Mouse (Mus musculus) lung, postnatal 10 days (tissue): Measurements from ENCODE around the gene Tada2a.

Experiments
- DNase-seq: peaks from one replicate; pipeline ENCODE4 v3.0.0; 2021

Tada2a gene

GRCm38 (mm10) chr11:84128943-84129798 lies at the start of gene Tada2a, which contains the start of gene Acaca:
Gene Tada2a, minus strand, starts transcription at chr11:84129600.
Gene Acaca, plus strand, starts transcription at chr11:84129672.
- DNase-seq, result peak; percentile 79

DNA sequence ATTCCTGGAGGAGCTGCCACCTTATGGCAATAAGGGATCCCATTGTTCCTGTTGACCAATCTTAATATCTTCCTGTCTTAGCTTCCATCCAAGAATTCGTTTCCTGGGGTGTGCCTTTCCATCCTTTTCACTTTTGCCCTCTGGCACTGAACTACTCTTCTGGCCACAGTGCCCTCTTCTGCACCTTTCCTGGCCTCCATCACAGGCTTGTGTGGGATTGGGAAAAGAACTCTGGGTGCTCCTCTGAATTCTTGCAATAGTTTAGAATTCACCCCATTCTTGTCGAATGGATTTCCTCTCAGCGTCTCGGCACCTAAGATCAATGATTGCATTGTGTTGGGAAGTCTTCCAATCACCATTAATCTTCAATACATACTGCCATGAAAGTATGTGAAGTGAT lies 49.2 kb upstream of the Tada2a start:
- no peak for DNase-seq

DNA sequence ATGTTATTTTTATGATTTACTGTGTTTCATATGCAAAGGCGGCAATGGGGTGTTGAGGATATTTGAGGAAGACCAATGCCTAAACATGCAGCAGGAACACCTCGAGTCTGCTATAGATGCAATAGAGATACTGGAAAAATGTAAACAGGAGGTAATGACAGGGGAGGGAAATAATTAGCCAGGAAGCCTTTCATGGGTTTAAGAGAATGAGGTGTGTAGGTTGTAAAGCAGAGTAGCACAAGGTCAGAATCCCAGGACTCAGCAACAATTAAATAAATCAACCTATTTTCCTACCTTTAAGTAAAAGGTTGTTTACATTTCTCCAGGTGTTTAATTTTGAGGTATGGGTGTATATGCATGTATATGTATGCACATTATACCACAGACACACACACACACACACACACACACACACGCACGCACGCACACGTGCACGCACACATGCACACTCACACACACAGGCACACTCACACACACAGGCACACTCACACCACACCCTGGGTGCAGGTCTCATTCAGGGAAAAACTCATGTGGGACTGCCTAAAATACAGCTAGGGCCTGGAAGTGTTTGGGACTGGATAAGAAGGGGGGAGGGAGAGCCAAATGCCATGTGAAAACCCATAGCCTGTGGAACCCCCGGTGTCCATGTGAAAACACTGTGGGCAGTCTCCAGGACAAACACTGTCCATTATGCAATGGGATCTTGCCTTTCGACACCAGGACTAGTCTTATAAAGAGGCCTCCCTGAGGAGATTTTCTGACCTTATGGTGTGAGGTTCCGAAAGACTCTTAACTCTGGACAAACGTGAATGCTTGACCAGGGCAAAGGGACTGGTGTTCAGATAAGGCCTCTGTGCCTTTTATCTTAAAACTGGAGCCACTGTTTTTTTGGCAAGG lies 43.4 kb upstream of the Tada2a start:
- DNase-seq, result no peak

DNA sequence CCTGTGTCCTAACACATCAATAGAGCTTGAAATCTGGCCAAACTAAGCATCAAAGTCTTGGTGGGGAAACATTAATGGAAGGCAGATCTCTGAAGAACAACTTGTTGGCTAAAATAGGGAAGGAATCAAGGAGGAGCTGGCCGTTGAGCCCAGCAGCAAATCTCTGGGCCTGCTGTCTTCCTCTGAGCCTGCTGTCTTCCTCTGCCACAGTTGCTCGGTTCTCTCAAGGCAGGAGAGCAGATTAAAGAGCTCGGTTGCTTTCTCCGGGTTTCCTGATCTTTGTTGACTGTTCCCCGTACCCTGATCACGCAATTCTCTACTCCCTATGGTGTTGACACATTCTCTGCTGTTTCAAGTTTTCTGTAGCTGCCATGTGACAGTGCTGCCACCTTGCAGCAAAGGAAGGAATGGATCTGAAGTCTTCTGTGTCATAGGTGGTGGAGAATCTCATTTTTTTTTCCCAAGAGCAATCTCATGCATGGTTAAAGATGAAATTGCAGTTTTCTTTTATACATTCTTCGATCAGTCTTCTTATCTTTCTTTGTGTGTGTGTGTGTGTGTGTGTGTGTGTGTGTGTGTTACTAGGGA lies 39.4 kb upstream of the Tada2a start:
- peak; percentile 79 for DNase-seq

DNA sequence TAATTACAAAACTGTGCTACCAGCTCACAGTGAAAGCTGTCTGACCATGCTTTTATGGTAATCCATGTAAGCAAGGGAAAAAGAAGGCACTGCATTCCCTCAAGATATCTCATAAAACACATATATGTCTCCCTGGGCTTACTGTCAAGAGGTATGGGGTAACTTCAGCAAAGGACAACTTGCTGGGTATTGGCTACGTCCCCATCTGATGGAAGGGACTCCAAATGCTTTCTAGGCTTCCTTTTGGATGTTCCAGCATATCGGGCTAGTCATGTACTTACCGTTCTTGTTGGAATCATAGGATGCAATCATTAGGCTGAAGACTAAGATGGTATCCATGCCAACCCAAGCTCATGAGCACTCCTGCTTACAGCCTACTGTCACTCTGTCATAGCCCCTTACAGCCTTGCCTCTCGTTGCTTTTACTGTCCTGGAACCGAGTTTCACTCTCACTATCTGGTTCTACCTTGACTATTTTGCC lies 37.7 kb upstream of the Tada2a start, which contains the start of gene Gm11437:
Gm11437 (minus strand) TSS at position 431 of the 481 bp plus-strand sequence.
- DNase-seq, result no peak

GRCm38 (mm10) chr11:84164561-84164960 lies 35.2 kb upstream of the Tada2a start:
- no peak for DNase-seq

GRCm38 (mm10) chr11:84164123-84164522 lies 34.7 kb upstream of the Tada2a start:
- no peak for DNase-seq

- no peak for DNase-seq
Observed at GRCm38 (mm10) chr11:84156535-84157262, 27.3 kb upstream of the Tada2a start.

DNA sequence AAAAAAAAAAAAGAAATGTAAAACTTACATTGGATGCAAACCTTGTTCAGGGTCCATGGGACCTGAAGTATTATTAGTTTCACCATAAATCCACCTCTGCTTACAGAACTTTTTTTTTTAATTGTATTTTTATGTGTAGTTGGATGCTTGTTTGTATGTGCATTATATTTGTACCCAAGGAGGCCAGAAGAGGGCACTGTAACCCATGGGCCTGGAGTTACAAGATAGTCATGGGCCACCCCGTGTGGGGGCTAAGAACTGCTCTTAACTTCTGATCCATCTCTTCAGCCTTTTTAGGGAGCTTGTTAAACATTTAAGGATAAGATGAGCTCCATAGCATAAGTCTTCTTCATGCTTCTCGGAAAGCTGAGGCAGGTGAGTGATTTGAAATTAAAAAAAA lies 21.5 kb upstream of the Tada2a start:
- DNase-seq, result peak; percentile 28

GRCm38 (mm10) chr11:84146081-84146480 lies 16.7 kb upstream of the Tada2a start:
- DNase-seq, result no peak

- DNase-seq, result no peak
Observed at GRCm38 (mm10) chr11:84145201-84145798, 15.9 kb upstream of the Tada2a start.

GRCm38 (mm10) chr11:84141752-84142151 lies 12.4 kb upstream of the Tada2a start:
- DNase-seq, result peak; percentile 73

DNA sequence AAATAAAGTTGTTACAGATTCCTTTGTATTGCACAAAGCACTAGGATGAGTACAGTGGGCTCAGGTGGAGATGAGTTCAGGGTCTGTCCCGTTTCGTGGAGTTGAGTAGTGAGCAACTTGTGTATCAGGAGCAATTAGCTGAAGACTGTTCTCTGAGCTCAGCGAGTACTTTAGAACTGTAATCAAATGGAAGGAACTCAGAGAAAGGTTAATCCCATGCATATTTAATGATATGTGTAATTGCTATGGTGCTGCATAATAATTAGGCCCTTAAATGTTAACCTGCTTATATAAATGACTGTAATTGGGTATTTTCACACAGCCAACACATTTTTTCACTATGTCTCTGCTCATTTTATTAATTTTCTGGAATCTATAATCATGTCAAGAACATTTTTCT lies 7.1 kb upstream of the Tada2a start:
- DNase-seq, result no peak

GRCm38 (mm10) chr11:84134331-84134860 lies 5.0 kb upstream of the Tada2a start:
- DNase-seq, result no peak

- no peak for DNase-seq
Observed at GRCm38 (mm10) chr11:84129799-84130185, 392 bp upstream of the Tada2a start.

DNA sequence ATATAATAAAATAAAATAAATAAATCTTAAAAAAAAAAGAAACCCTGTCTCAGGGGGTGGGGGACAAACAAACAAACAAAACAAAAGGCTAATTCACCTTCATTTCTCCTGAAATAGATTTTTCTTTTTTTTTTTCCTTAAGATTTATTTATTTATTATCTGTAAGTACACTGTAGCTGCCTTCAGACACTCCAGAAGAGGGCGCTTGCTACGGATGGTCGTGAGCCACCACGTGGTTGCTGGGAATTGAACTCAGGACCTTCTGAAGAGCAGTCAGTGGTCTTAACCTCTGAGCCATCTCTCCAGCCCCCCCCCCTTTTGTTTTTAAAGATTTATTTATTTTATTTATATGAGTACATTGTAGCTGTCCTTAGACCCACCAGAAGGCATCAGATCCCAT lies 1.4 kb downstream of the Tada2a start:
- DNase-seq, result peak; percentile 11

DNA sequence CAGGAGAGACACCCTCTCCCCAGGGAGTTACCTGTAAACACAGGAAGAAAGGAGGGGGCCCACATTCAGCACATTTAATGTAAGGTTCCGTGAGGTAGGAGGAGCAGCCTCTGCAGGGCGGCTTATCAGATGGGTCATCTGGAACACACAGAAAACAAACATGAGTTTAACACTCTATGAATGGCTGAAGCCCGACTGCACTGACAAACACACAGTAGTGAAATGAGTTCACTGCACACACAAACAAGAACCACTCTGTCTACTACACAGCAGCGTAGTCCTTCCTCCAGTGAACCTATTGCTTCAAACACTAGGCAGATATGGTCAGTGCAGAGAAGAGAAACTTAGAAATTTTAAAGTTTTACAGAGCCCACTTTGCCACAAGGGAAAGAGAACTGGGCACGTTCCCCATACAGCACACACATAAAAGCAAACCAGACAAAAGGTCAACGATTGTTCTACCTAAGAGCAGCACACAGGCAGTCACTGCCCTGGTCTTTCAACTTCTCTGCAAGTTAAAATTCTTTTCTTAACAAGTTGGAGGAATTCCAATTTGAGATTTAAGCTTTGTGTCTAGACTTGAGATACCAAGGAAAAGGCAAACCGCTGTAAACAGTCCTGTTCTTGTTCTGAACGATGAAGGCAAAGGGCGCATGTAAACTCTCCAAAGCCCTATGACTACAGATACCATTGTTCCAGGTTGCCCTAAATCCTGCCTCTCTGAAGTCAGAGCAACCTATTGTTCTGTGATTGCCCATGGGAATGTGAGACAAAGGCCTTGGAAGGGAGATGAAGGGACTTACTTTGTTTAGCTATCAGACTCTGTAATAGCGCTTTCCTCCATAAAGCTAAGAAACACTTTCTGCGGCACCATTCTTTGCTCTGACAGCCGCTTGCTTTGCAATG lies 8.1 kb downstream of the Tada2a start:
- no peak for DNase-seq

GRCm38 (mm10) chr11:84117431-84117830 lies 12.0 kb downstream of the Tada2a start:
- DNase-seq, result no peak

DNA sequence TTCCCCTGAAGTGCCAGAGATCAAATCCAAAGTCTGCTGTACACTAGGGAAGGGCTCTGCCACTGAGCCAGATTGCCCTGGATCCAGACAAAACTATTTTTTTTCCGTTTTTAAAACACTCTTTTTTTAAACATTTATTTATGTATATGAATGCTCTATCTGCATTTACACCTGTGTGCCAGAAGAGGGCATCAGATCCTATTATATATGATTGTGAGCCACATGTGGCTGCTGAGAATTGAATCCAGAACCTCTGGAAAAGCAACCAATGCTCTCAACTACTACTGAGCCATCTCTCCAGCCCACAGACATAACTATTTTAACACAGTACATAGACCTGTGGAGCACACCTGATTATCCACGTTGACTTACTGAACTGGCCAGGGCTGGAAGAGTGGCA lies 13.2 kb downstream of the Tada2a start:
- no peak for DNase-seq

DNA sequence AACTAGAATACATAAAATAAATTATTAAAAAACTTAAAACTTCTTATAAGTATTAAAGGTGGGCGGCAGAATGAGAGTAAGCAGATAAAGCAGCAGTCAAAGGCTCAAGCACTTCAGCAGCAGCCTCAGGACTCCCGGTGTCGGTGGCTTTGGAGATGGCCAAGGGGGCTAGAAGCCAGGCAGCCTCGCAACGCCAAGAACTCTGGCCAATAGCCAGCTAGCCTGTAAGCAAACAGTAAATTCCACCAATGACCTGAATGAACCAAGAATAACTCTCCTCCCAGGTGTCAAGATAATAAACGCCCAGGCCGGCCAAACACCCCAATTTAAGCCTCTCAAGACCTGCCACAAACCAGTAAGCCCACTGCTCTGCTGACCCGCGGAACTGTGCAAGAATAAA lies 13.8 kb downstream of the Tada2a start:
- no peak for DNase-seq

DNA sequence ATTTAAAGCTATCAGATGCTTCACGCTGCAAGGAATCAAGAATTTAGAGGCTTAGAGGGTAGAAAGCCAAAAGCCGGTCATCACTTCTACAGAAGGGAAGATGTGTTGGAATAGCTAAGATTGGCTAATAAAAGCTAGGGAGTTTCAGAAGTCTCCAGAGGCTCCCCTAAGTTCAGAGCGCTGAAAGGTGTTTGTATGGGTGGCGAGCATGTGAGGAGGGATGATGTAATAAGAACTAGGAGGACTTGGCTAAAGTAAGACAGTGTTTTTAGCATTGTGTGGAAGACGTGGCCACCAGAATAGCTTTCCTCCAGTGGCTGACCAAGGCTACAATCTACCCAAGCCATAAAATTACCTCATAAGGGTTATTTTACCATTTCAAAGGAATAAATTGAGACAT lies 15.8 kb downstream of the Tada2a start:
- DNase-seq, result no peak
